Mouse (Mus musculus) bone marrow macrophage, adult 2 months (primary cell): ENCODE measurements around the gene Hist1h4d.
"Not testable (repeated sequence)": the region's sequence is repeated elsewhere in the genome, so short reads cannot be mapped to it uniquely, and the experiment has no call there.

ENCODE experiments used
- CTCF ChIP-seq: IDR thresholded peaks from 2 replicates; pipeline ENCODE4 v1.5.1; 2012; ENCODE audit warnings: low read depth, mild to moderate bottlenecking, low read length, moderate library complexity
- POLR2A ChIP-seq: IDR thresholded peaks from 2 replicates; pipeline ENCODE4 v1.6.1; 2012; ENCODE audit warnings: mild to moderate bottlenecking, low read depth, low read length, borderline replicate concordance

DNA sequence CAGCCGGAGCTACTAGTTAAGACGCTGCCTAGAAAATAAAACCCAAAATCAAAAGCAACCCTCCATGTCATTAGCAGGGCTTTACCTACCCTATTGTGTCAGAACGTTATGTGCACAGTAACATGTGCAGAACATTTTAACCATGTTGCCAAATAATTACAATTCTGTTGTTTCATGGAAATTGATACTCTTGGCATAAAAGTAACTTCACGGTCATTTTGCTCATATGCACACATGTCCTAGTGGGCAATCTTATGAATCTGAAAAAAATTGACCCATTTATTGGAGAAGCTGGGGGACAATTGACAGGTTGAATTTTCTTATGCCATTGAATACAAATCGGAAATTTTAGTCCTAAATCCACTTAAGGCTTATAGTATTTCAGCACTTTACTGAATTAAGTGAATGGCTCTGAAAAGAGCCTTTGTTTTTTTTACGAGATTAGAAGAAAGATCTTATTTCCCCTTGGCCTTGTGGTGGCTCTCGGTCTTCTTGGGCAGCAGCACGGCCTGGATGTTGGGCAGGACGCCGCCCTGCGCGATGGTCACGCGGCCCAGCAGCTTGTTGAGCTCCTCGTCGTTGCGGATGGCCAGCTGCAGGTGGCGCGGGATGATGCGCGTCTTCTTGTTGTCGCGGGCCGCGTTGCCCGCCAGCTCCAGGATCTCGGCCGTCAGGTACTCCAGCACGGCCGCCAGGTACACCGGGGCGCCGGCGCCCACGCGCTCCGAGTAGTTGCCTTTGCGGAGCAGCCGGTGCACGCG is 11.0 kb upstream of the Hist1h4d start:
- TF ChIP-seq CTCF, POLR2A: not testable (repeated sequence)
